Mouse (Mus musculus) right cerebral cortex, postnatal 10 days (tissue): ENCODE measurements around the gene Vcl.

Experiments
- DNase-seq, 2 experiments: peaks; one replicate each; pipeline ENCODE4 v3.0.0; 2021; ENCODE audit warnings: low spot score in 2 of 2

Vcl gene

GRCm38 (mm10) chr14:21013800-21014334 is 84.7 kb downstream of the Vcl start:
- no peak for DNase-seq

DNA sequence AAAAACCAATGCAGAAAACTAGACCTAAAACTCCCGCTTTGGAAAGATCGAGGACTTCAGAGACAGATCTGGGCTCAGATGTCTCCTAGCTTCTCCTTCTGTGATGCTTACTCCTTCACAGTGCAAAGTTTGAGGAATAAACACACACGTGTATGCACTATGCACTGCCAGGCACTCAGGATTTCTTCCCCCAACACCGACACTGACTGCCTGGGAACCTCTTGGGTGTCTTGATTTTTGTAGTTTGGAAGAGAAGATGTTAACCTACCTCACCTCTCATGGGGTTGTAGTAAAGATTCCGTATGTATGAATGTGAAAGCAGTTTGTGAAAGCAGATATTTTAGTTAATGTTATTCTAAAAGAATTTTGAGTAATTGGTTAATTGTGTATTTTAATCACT is 88.7 kb downstream of the Vcl start:
- no peak for DNase-seq

DNA sequence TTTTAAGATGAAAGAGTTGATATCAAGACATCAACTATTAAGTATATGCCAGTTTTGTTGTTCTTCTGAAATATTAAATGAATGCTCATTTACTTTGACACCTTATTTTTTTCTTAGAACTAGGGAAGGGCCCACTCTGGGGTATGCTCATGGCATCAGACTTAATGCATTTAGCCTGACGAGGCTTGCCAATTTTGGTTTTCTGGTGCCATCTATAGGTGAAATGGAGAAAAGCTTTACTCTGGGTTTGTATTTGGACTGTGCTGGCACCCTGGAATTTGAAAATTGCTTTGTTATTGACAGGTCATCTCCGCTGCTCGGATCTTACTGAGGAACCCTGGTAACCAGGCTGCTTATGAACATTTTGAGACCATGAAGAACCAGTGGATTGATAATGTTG is 89.8 kb downstream of the Vcl start:
- peak; percentile 39 to 57 for DNase-seq

GRCm38 (mm10) chr14:21020435-21020834 is 91.2 kb downstream of the Vcl start:
- DNase-seq, result peak; percentile 71 to 81

DNA sequence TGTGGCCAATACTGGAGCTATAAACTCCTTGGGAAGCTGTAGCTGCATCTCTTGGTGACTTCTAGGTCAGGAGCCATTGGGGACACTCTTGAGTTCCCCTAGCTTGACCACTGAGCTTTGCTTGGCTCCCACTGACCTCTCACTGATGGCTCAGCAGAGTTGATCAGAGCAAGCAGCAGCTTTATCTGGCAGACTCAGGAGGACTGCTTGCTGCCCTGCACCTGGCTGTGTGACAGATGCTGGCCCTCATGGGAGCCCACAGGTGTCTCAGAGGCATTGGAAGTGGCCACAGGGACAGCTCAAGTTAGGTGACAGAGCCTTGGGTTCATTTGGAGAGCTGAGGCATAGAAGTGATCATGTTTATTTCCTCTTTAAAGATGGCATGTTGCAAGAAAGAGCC is 98.3 kb downstream of the Vcl start:
- DNase-seq, result no peak

- DNase-seq, result no peak
These were observed 99.9 kb downstream of the Vcl start for GRCm38 (mm10) chr14:21029025-21029659.

DNA sequence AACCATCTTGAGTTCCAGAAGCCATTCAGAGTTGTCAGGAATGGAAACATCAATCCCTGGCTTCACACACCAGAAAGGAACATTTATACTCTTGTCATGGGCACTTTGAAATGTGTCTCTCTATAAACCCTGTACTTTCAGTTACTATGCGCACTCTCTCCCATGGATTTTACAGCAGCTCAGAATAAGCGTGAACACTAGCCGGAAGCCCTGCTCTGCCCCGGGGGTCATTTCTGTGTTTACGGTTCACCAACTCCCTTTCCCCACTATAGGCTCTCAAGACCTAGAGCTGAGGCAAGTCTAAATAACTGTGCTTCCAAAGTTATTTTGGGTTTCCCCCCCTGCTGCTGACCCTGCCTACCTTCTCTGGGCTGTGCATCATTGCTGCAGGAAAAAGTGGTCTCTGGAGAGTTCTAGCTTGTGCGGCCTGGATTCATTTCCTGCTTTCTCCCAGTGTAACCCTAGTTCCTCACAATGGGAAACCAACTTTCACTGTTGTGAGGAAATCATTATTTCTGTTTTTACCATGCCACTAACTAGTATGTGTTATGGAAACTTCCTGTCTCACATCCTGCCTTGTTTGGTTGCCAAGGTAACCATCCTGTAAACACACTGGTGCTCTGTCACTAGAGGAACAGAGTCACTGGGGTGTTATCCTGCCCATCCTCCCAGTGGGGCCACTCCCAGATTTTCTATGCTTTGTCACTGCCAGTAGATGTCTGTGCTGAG is 102.7 kb downstream of the Vcl start:
- DNase-seq, result peak; percentile 33 to 58

GRCm38 (mm10) chr14:21034271-21034670 is 105.1 kb downstream of the Vcl start:
- no peak for DNase-seq

GRCm38 (mm10) chr14:21034791-21035190 is 105.6 kb downstream of the Vcl start:
- DNase-seq, result no peak

- DNase-seq, result no peak
These were observed 109.9 kb downstream of the Vcl start for GRCm38 (mm10) chr14:21039077-21039476.

DNA sequence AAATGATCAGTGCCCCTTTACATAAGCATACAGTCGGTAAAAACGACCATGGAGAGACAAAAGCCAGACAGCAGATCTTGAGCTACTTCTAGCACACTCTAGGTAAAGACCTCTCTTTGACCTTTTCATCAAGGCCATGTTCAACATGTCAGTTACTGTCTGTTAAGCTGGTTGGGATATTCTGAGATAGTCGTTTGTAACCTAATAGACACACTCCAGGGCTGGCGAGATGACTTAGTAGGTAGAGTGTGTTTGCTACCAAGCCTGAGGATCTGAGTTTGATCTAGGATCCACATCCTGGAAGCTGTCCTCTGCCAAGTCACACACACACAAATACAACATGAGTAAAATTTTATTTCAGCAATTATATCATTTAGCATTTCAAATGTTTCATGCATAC is 110.4 kb downstream of the Vcl start:
- no peak for DNase-seq

GRCm38 (mm10) chr14:21047840-21048239 is 118.6 kb downstream of the Vcl start:
- DNase-seq, result no peak

GRCm38 (mm10) chr14:21048879-21049278 is 119.7 kb downstream of the Vcl start:
- peak in 1 of 2 experiments; percentile 44 for DNase-seq

DNA sequence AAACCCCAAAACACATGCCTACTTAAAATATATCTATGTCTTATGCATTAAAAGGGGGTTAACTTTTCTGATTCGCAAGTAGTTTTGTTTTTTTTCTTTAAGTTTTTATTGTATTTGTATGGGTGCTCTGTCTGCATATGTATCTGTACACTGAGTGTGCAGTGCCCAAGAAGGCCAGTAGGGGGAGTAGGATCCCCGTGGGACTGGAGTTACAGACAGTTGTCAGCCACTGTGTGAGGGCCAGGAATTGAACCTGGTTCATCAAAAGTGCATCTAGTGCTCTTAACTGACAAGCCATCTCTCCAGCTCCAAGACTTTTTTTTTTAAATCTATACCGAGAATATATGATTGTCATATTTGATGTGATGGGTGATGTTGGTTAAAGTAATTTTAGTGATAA is 121.5 kb downstream of the Vcl start:
- peak in 1 of 2 experiments; percentile 37 for DNase-seq

- no peak for DNase-seq
These were observed 122.3 kb downstream of the Vcl start for GRCm38 (mm10) chr14:21051380-21052111.

GRCm38 (mm10) chr14:21052112-21052780 is 123.0 kb downstream of the Vcl start, which contains the start of the genes Ap3m1 and Adk:
Ap3m1 (minus strand) TSS chr14:21052508.
Adk (plus strand) TSS chr14:21052574.
- DNase-seq, result peak; percentile 95 to 96

GRCm38 (mm10) chr14:21052781-21053130 is 123.6 kb downstream of the Vcl start:
- DNase-seq, result peak; percentile 81 to 87

DNA sequence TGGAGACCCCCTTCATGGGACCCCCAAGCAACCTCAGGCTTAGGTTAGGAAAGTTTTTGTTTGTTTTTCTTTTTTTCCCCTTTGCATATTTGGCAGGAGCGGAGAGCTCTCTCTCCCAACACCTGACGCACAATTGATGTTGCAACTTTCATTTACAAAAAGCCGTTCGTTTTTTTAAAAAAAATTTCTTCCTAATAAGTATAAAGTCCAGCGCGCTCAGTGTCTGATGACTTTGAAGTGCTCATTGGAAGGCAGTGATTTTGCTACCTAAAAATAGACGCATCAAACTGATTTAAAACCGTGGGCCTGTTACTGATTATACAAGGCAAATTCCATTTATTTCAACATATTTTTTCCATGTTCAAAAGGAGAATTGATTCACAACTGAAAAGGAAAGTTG is 124.0 kb downstream of the Vcl start:
- no peak for DNase-seq

GRCm38 (mm10) chr14:21053586-21053985 is 124.4 kb downstream of the Vcl start:
- DNase-seq, result peak in 1 of 2 experiments; percentile 37

- DNase-seq, result no peak
These were observed 129.8 kb downstream of the Vcl start for GRCm38 (mm10) chr14:21058972-21059371.

DNA sequence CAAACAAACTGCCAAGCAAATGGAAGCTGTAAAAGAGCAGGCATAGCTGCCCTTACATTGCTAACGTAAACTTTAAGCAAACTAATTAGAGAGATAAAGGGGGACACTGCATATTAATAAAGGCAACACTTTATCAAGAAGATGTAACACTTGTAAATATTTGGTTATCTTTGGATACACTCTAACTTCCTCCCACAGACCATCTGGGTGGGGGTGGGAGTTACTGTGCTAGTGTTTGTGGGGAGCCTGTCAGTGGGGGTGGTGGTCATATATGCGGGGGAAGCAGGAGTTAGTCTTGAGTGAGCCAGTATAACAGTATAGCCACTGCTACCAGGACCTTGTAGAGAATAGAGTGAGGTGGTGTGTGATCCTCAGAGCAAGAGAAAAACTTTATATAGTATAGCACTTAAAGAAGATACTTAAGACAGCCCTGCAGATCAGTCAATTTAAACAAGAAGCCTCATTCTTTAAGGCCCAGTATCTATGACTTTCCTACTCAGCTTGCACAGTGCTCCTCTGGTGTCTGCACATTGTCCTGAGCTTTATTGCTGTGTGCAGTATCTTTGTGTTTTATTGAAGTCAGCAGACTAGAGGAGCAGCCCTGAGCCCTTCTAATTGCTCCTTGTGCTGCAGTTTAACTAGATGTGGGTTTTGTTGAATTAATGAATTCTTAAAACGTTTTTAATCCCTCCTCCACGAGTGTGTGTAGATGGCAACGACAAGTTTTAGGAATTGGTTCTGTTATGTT is 133.7 kb downstream of the Vcl start:
- DNase-seq, result no peak
